Mouse (Mus musculus) splenic B cell, adult 2 months (primary cell): ENCODE measurements around the gene Olfr298.

ENCODE experiments used
- DNase-seq: peaks from one replicate; pipeline ENCODE4 v3.0.0-alpha.2; 2011; ENCODE audit warnings: low read depth, low spot score
- H3K27me3 ChIP-seq: 2 replicates; pipeline ENCODE4 v1.6.1; 2012; ENCODE audit warnings: mild to moderate bottlenecking, low read length, moderate library complexity, mixed read lengths; ENCODE audit not compliant: control insufficient read depth, poor library complexity, insufficient read depth, severe bottlenecking
- H3K36me3 ChIP-seq: 2 replicates; pipeline ENCODE4 v1.6.1; 2012; ENCODE audit warnings: mild to moderate bottlenecking, low read length, moderate library complexity, mixed read lengths; ENCODE audit not compliant: control insufficient read depth, poor library complexity, insufficient read depth, severe bottlenecking

Olfr298 gene

DNA sequence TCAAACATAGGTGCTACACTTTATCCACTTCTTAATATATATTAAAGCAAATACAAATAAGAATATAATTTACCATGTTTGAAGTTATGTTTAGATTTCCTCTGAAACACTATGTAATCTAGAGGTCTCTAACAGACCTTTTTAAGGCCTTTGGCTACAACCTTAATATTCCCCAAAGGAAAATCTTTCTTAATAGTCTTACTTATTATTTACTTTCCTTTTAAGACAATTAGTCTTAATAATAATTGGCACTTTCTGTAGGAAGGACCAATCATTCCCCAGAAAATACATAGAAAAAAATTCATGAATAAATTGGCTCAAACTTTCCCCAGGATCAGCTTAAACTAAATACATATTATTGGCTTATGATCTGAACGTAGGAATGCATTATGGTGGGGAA, at the start of gene Olfr298:
Olfr298 (minus strand) TSS at position 101 of the 400 bp plus-strand sequence.
- DNase-seq, result no peak
- Histone ChIP-seq H3K27me3 (no peaks in the 10 kb centered on the region), H3K36me3 (no peaks in the 10 kb centered on the region)

DNA sequence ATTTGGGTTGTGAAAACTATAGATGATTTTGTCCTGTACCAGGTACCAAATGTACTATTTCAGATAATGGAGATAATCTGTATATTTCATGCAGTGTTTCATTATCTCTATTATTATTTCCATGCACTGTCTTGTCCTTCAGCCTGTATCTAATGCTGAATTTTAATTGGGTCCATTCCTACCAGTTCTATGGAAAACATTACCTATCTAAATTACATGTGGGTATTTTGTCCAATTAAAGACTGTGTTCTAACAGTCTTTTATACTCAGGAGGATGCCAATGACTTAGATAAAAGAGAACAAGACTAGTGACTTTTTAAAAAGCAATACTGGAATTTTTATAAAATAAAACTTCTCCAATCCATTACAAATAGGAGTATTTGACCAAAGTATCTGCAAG, 27.4 kb upstream of the Olfr298 start, which contains the start of gene Olfr297:
Olfr297 (plus strand) TSS at position 301 of the 400 bp plus-strand sequence.
- Histone ChIP-seq H3K27me3 (no peaks in the 10 kb centered on the region), H3K36me3 (no peaks in the 10 kb centered on the region)
- DNase-seq, result no peak

DNA sequence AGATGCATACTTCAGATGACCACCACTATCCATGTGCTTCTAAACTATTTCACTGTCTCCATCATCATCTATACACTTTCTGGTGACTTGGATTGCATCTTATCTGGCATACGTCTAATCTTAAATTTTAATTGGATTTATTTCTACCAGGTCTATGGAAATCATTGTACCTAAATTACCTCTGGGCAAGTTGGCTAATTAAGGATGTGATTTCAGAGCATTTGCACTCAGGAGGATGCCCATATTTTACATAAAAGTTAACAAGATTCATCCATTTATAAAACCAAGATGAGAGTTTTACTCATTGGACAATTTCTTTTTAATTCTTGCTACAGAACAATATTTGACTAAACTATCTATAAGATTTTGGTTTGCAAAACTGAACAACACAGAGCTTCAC, 32.7 kb downstream of the Olfr298 start, which contains the start of gene Olfr299:
Olfr299 (plus strand) TSS at position 301 of the 400 bp plus-strand sequence.
- no peaks in the 10 kb centered on the region for H3K27me3 ChIP-seq
- H3K36me3 ChIP-seq, result no peaks in the 10 kb centered on the region
- no peak for DNase-seq
